Mouse (Mus musculus) adrenal gland, postnatal 10 days (tissue): ENCODE results near the gene Pskh1. TPM values are rescaled to one million over a fixed set of nuclear protein-coding genes. Genes with fewer than 3 reads are reported as not detected.

ENCODE experiments used
- DNase-seq: peaks from one replicate; pipeline ENCODE4 v3.0.0; 2021; ENCODE audit warnings: mixed read lengths
- long read RNA-seq, 2 experiments: library from polyadenylated mRNA; stranded (forward); transcript quantifications; one replicate each; pipeline ENCODE4 v2.0.0; 2021
- total RNA-seq, 2 experiments: library from RNA; stranded (reverse); gene quantifications; 2 replicates each; pipeline ENCODE4 v1.2.3; 2021

Pskh1 gene
- 10 to 100 TPM; 32.9 to 35.6 TPM for total RNA-seq
- long read RNA-seq, experiment 1, transcript Pskh1-201 (3 exons, 3,255 nt), result major isoform, 17 of 33 reads
- long read RNA-seq, experiment 1, partial matches to known transcripts, result 14 of 33 reads
- long read RNA-seq, experiment 1, other reads (novel, unspliced or antisense), result 2 of 33 reads
- long read RNA-seq, experiment 2, transcript Pskh1-201 (3 exons, 3,255 nt), result major isoform, 25 of 33 reads
- long read RNA-seq, experiment 2, partial matches to known transcripts, result 8 of 33 reads
- long read RNA-seq, experiment 2, other reads (novel, unspliced or antisense), result 0 of 33 reads

DNA sequence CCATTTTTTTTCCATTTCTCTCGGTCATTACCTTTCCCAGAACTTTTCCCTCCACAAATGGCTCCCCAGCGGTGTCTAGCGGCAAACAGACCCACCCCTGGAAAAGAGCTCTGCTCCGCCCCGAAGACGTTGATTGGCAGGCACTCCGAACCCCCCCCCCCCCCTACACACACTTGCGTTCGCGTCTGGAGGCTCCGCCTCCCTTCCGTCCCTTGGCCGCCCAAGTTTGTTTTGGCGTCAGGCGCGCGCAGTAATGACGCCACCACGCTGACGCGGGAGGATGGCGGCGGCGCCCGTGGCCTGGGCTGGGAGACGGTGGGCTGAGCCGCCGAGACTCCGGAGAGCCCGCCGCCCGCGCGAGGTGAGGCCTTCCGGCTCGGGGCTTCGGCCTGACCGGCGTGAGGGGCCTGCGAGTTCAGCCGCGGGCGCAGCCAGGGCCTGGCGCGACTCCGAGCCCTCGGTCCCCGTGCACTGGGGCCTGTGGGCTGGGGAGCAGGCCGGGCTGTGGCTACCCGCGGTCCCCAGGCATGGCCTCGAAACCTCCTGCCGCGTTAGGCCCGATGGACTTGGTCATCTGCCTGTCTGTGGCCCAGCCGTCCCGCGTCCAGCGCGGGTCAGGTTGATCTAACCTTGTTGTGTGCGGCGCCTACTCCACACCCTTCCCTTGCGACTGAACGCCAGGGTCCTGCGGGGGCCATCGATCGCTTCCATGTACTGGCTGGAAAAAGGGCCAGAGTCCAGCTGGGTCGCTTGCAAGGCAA is at the start of gene Pskh1:
Pskh1 (plus strand) TSS at position 262 of the 761 bp plus-strand sequence.
- peak; percentile 97 for DNase-seq

- no peak for DNase-seq
Measured at GRCm38 (mm10) chr8:105850611-105851010, 49.6 kb upstream of the Pskh1 start.

- peak; percentile 93 for DNase-seq
Measured at GRCm38 (mm10) chr8:105851651-105852143, 48.5 kb upstream of the Pskh1 start.

GRCm38 (mm10) chr8:105852146-105852729 is 48.0 kb upstream of the Pskh1 start:
- DNase-seq, result no peak

GRCm38 (mm10) chr8:105853178-105853577 is 47.1 kb upstream of the Pskh1 start, which contains the start of gene Cenpt:
Gene Cenpt (minus strand): TSS chr8:105853278.
- no peak for DNase-seq

GRCm38 (mm10) chr8:105854303-105854702 is 45.9 kb upstream of the Pskh1 start:
- DNase-seq, result no peak

GRCm38 (mm10) chr8:105854715-105855216 is 45.5 kb upstream of the Pskh1 start, which contains the start of gene Thap11:
Gene Thap11 (plus strand): TSS chr8:105855132.
- DNase-seq, result peak; percentile 94

- peak; percentile 66 for DNase-seq
Measured at GRCm38 (mm10) chr8:105855248-105856167, 44.7 kb upstream of the Pskh1 start.

- DNase-seq, result no peak
Measured at GRCm38 (mm10) chr8:105856168-105856835, 43.9 kb upstream of the Pskh1 start.

GRCm38 (mm10) chr8:105858495-105858894 is 41.7 kb upstream of the Pskh1 start:
- no peak for DNase-seq

GRCm38 (mm10) chr8:105859314-105859713 is 40.9 kb upstream of the Pskh1 start:
- DNase-seq, result no peak

GRCm38 (mm10) chr8:105860143-105860981 is 39.9 kb upstream of the Pskh1 start, which contains the start of gene Nutf2:
Gene Nutf2 (plus strand): TSS chr8:105860580.
- DNase-seq, result peak; percentile 95

DNA sequence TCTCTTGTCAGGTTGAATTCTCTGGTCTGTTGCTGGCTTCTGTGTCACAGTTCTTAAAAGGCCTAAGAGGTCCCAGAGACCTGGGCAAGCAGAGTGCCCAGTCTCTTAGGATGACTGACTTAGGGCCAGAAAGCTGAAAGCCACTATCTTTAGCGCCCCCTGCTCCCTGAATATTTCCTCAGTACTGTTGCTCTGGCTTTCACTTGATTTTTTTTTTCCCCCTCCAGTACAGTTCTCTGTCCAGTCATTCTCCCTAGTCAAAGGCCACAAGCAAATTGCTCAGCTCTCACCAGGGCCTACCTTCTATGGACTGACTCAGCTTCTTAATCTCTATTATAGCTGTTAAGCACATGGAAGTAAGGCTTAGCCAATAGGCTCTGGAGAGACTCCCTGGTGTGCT is 38.3 kb upstream of the Pskh1 start:
- peak; percentile 28 for DNase-seq

GRCm38 (mm10) chr8:105866364-105867029 is 33.7 kb upstream of the Pskh1 start:
- DNase-seq, result no peak

DNA sequence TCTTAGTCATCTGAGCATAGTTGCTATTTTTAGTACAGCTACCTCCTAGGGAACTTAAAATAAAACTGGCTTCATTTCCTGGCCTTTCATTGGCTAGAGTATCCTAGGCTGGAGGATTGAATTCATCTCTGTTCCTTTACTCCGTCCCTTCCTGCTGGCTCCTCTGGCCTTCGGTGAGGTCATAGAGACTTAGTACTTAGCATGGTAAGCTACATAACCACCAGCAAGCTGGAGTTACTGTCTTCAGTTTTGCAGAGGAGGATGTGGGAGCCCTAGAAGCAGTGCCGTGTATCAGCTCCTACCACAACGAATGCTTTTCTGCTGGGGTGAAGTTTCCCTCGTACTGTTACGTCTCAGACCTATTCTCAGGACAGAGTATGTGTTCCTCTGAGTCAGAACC is 25.9 kb upstream of the Pskh1 start:
- no peak for DNase-seq

- peak; percentile 93 for DNase-seq
Measured at GRCm38 (mm10) chr8:105880754-105881520, 19.3 kb upstream of the Pskh1 start, which contains the start of gene Edc4. Gene Edc4 (plus strand): TSS chr8:105880881.

GRCm38 (mm10) chr8:105889756-105890465 is 10.3 kb upstream of the Pskh1 start:
- no peak for DNase-seq

- no peak for DNase-seq
Measured at GRCm38 (mm10) chr8:105890870-105891269, 9.4 kb upstream of the Pskh1 start.
